31 mouse cellular contexts compared by ENCODE assay signal in the genomic region with DNA sequence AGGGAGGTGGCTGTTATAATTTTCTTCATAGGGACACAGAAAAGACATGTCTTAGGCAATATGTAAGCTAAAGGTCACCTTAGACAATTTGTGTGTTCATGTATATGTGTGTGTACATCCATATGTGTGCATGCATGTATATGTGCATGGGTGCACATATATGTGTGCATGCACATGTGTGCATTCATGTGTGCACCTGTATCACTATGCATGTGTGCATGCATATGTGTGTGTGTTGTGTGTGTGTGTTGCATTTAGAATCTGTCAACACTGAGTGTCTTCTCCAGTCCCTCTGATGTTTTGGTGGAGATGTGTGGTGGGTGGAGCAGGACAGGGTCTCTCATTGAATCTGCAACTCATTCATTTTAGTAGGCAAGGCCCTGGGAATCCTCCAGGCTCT. TPM values are rescaled to one million over a fixed set of nuclear protein-coding genes. Genes with fewer than 3 reads are reported as not detected.
"Had no signal": no experiment of that assay in that cellular context is flagged by ENCODE, and none has a peak within 500 bp of the region (broad histone marks: within the 10 kb centered on the region; RNA-seq: fewer than 3 reads in every experiment).

No protein-coding gene starts in this region.

- DNase-seq: cerebellum, adult 8-10 months; cerebellum, adult 9-10 months; cerebellum, adult 9-11 months; cerebellum, postnatal 10 days; cerebellum, postnatal 14 days; cerebellum, postnatal 25 days; cerebellum, postnatal 36 days; embryo, embryonic 11 days; forebrain, postnatal 0 days; gastrocnemius, adult 2 months; gastrocnemius, postnatal 10 days; gastrocnemius, postnatal 14 days; gastrocnemius, postnatal 25 days; gastrocnemius, postnatal 36 days; heart, adult 11 months; heart, adult 18-20 months; heart, adult 2 months had no signal

- H3K9me3 ChIP-seq: embryonic facial prominence, embryonic 10.5 days; embryonic facial prominence, embryonic 12.5 days; embryonic facial prominence, embryonic 15.5 days; forebrain, embryonic 12.5 days; forebrain, embryonic 13.5 days; forebrain, embryonic 15.5 days had no signal

- ATAC-seq: forebrain, embryonic 13.5 days; forebrain, embryonic 14.5 days; forebrain, embryonic 15.5 days; forebrain, embryonic 16.5 days; forebrain, postnatal 0 days had no signal

- H3K27me3 ChIP-seq: embryonic facial prominence, embryonic 12.5 days; embryonic facial prominence, embryonic 13.5 days; embryonic facial prominence, embryonic 15.5 days; forebrain, embryonic 12.5 days; forebrain, embryonic 13.5 days; forebrain, embryonic 15.5 days had no signal

- H3K9ac ChIP-seq: embryonic facial prominence, embryonic 12.5 days; embryonic facial prominence, embryonic 13.5 days; embryonic facial prominence, embryonic 15.5 days; forebrain, embryonic 12.5 days; forebrain, embryonic 13.5 days; forebrain, embryonic 15.5 days; forebrain, postnatal 0 days had no signal

- H3K36me3 ChIP-seq: embryonic facial prominence, embryonic 10.5 days; embryonic facial prominence, embryonic 12.5 days; embryonic facial prominence, embryonic 13.5 days; embryonic facial prominence, embryonic 15.5 days; forebrain, embryonic 10.5 days; forebrain, embryonic 12.5 days; forebrain, embryonic 15.5 days had no signal

- H3K4me3 ChIP-seq: embryonic facial prominence, embryonic 10.5 days; embryonic facial prominence, embryonic 12.5 days; embryonic facial prominence, embryonic 13.5 days; embryonic facial prominence, embryonic 15.5 days; erythroblast, embryonic 14.5 days; forebrain, embryonic 10.5 days; forebrain, embryonic 12.5 days; forebrain, embryonic 13.5 days; forebrain, embryonic 15.5 days; gastrocnemius, adult 2 months; heart, adult 2 months had no signal

- H3K4me2 ChIP-seq: embryonic facial prominence, embryonic 12.5 days; embryonic facial prominence, embryonic 13.5 days; embryonic facial prominence, embryonic 15.5 days; forebrain, embryonic 12.5 days; forebrain, embryonic 13.5 days; forebrain, embryonic 15.5 days had no signal

- H3K27ac ChIP-seq: embryonic facial prominence, embryonic 10.5 days; embryonic facial prominence, embryonic 12.5 days; embryonic facial prominence, embryonic 13.5 days; embryonic facial prominence, embryonic 15.5 days; forebrain, embryonic 10.5 days; forebrain, embryonic 12.5 days; forebrain, embryonic 13.5 days; forebrain, embryonic 15.5 days; gastrocnemius, adult 2 months; heart, adult 2 months had no signal

- H3K4me1 ChIP-seq: embryonic facial prominence, embryonic 10.5 days; embryonic facial prominence, embryonic 12.5 days; forebrain, embryonic 10.5 days; forebrain, embryonic 12.5 days; forebrain, embryonic 13.5 days; forebrain, embryonic 15.5 days had no signal

RNA-seq across cellular contexts. Expression of a gene that starts 12.3 kb away (rescaled TPM):
- total RNA-seq: common myeloid progenitor, adult 5-6 weeks; granulocyte monocyte progenitor cell, adult 5-6 weeks had no signal
- polyA plus RNA-seq: erythroblast, embryonic 14.5 days; forebrain, embryonic 11.5 days; forebrain, embryonic 12.5 days; forebrain, embryonic 13.5 days; forebrain, embryonic 14.5 days; forebrain, embryonic 15.5 days; forebrain, embryonic 16.5 days had no signal

RNA-seq across cellular contexts. Expression of a gene that starts 18.2 kb away (rescaled TPM):
- total RNA-seq: common myeloid progenitor, adult 5-6 weeks; granulocyte monocyte progenitor cell, adult 5-6 weeks had no signal
- polyA plus RNA-seq: forebrain, embryonic 11.5 days; forebrain, embryonic 12.5 days; forebrain, embryonic 13.5 days; forebrain, embryonic 14.5 days; forebrain, embryonic 15.5 days; forebrain, embryonic 16.5 days; forebrain, postnatal 0 days had no signal
